Mouse (Mus musculus) MEL (cell line): ENCODE measurements around the gene Lcn10.

Experiments used
- CTCF ChIP-seq, 3 experiments: IDR thresholded peaks in 2 of 3; conservative IDR thresholded peaks in 1 of 3; 2 replicates each; pipeline ENCODE4 v1.5.1; 2011 to 2012; ENCODE audit warnings: low read length in 3 of 3, low read depth in 2 of 3, mild to moderate bottlenecking in 2 of 3, improper control_type of control experiment in 1 of 3, inconsistent platforms in 1 of 3, mixed read lengths in 1 of 3, moderate library complexity in 1 of 3; ENCODE audit not compliant: control insufficient read depth in 1 of 3, insufficient read depth in 1 of 3, poor library complexity in 1 of 3, severe bottlenecking in 1 of 3
- EP300 ChIP-seq, 2 experiments: IDR thresholded peaks; 2 replicates each; pipeline ENCODE4 v1.6.1; 2011; ENCODE audit warnings: improper control_type of control experiment in 2 of 2, low read length in 2 of 2, low read depth in 1 of 2, mild to moderate bottlenecking in 1 of 2
- HCFC1 ChIP-seq: IDR thresholded peaks from 2 replicates; pipeline ENCODE4 v1.6.1; 2012; ENCODE audit warnings: low read depth, mild to moderate bottlenecking, inconsistent platforms, low read length, improper control_type of control experiment, moderate library complexity
- ZKSCAN1 ChIP-seq: IDR thresholded peaks from 2 replicates; pipeline ENCODE4 v1.6.1; 2012; ENCODE audit warnings: low read depth, mild to moderate bottlenecking, inconsistent platforms, low read length, improper control_type of control experiment, moderate library complexity

GRCm38 (mm10) chr2:25698696-25699095 is 16.2 kb downstream of the Lcn10 start:
- TF ChIP-seq HCFC1 = no peak
- no peak for TF ChIP-seq EP300 (IDR thresholded peaks at IDR 0.05; ENCODE audit: low read depth in 1 of 2, low read length in 2 of 2)
- no peak for TF ChIP-seq CTCF (IDR thresholded peaks at IDR 0.05 in 2 of 3, conservative IDR thresholded peaks at IDR 0.05 in 1 of 3; ENCODE audit: control insufficient read depth in 1 of 3, insufficient read depth in 1 of 3, low read depth in 2 of 3, low read length in 3 of 3, poor library complexity in 1 of 3, severe bottlenecking in 1 of 3)
- TF ChIP-seq ZKSCAN1 = no peak
